Mouse (Mus musculus) gastrocnemius, postnatal 25 days (tissue): Measurements from ENCODE around the gene Nup85. TPM values are rescaled to one million over a fixed set of nuclear protein-coding genes. Genes with fewer than 3 reads are reported as not detected.
"Not testable (repeated sequence)": the region's sequence is repeated elsewhere in the genome, so short reads cannot be mapped to it uniquely, and the experiment has no call there.

Source experiments
- DNase-seq: peaks from one replicate; pipeline ENCODE4 v3.0.0; 2022
- long read RNA-seq, 2 experiments: library from polyadenylated mRNA; stranded (forward); transcript quantifications; one replicate each; pipeline ENCODE4 v2.0.0; 2021
- total RNA-seq, 2 experiments: library from RNA; stranded (reverse); gene quantifications; 1 replicate in 1 of 2; 2 replicates in 1 of 2; pipeline ENCODE4 v1.2.3; 2021

Gene Nup85
- 10 to 100 TPM; 21.4 to 23.8 TPM for total RNA-seq
- long read RNA-seq, experiment 1, transcript Nup85-201 (19 exons, 2,230 nt): major isoform, 16 of 20 reads
- long read RNA-seq, experiment 1, partial matches to known transcripts: 1 of 20 reads
- long read RNA-seq, experiment 1, other reads (novel, unspliced or antisense): 3 of 20 reads
- long read RNA-seq, experiment 2, transcript Nup85-201 (19 exons, 2,230 nt): major isoform, 26 of 29 reads
- long read RNA-seq, experiment 2, partial matches to known transcripts: 2 of 29 reads
- long read RNA-seq, experiment 2, other reads (novel, unspliced or antisense): 1 of 29 reads

DNA sequence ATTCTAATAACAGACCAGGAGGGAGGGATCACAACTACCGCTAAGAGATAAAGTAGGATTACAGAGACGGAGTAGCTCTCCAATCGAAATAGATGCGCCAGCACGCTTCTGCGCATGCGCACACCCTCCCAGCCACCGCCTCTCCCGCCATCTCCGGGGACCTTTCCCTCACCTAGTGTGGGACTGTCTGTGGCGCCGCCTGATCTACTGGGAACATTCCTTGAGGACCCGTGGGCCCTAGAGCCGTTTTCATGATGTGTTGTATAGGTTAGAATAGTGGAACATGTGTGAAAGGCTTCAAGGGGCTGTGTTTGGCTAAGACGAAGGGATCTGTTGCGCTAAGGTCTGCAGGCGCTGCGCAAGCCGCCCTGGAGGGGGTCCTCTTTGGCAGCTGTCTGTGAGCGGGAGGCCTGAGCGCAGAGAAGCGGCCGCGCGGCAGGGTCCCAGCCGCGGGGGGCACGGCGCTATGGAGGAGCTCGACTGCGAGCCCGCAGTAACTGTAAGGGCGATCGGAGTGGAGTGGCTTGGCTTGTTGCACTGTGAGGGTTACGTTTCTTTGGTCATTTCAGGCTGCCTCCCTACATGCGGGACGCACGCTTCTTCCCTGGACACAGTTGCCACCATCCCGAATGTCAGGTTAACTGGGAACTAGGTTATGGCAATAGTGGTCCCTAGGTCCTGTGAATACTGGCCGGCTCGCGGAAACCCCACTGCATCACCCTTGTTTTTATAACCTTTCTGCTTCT lies at the start of gene Nup85:
Nup85 (plus strand) TSS at position 371 of the 746 bp plus-strand sequence.
- peak; percentile 94 for DNase-seq

DNA sequence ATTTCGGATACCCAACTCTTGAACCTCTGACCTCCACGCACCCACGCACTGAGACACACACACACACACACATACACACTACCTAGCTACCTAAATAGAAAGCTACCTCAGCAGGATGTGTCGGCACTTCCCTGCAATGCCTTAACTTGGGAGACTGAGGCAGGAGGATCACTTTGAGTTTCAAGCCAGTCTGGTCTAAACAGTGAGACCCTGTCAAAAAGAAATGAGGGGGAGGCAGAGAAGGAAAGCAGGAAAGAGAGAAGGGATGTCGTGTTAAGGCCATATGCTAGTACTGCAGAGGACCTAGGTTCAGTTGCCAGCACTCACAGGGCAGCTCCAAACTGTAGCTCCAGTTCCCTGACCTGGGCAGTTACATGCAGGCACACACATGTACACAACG lies 49.2 kb upstream of the Nup85 start:
- DNase-seq: no peak

DNA sequence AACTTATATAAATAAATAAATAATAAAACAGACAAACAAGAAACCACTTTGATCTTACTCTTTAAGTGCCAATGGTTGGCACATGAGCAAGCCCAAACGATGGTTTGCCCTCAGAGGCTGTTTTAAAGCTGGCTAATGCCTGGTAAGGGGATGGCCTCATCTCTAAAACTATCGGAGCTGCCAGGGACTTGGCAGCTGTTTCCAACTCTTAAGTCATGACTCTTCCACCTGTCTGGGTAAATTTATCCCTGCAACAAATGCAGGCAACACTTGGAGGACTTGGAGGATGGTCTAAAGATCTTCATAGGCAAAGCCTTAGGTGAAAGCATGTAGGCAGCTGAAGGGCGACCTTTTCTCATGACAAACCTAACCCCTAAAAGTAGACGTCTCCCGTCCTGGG lies 47.3 kb upstream of the Nup85 start:
- no peak for DNase-seq

DNA sequence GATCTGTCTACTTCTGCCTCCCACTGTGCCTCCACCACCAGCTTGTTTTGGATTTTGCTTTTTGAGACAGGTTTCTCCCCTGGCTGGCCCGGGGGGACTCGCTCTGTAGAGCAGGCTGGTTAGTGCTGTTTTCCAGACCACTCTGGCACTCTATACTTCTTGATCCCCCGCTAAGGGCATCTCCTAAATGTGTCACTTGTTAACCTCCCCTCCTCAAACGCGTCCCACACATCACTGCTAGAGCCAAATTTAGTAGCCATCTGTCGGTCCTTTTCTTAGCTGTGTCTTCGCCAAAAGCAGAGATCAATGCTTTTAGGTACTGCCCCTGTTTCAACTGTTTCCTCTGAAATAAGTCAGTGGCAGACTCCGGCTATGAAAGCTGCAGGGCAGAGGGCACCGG lies 45.5 kb upstream of the Nup85 start:
- DNase-seq: no peak

DNA sequence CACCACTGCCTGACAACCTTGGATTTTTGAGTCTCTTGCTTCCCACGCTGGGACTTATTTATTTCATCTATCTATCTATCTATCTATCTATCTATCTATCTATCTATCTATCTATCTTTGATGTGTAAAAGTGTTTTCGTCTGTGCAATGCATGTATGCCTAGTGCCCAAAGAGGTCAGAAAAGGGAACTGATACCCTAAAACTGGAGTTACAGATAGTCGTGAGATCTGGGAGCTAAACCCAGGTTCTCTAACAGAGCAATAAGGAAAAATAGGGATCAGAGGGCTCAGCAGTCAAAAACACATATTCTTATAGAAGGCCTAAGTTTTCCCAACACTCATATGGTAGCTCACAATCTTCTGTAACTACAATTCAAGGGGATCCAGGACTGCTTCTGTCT lies 44.7 kb upstream of the Nup85 start:
- DNase-seq: no peak

DNA sequence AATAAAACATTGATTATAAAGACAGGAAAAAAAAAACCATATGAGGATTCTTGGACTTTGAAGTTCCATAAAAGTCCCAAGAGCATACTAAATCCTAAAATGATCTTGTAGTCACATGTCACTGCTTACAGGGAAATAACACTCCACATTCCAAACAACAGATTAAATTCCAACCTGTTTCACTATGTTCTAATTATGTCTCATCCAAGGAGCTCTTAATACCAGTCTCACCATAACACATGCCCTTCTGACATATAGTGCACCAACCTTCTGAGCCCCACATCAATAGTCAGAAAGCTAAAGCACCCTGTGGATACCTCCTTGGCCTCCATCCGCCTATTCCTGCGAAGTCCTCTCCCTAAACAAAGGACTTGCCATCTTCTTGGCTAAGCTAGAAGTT lies 44.0 kb upstream of the Nup85 start:
- DNase-seq: no peak

DNA sequence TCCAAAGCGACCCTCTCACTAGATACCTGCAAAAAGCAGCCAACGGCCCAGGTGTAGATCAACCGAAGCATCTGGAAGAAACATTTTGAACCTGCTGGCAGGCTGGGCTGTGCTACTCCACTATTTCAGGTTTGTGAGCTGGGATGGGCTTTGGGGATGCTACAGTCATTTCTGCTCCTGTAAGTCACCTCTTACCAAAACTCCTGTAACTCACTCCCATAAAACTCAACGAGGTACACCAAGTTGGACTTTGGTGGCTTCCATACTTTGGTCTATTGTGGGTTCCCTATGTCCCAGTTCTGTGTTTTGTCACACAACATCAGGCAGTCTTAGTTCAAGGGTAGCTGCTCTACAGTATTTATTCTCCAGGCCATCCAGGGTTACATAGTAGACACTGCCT lies 43.2 kb upstream of the Nup85 start:
- DNase-seq: no peak

DNA sequence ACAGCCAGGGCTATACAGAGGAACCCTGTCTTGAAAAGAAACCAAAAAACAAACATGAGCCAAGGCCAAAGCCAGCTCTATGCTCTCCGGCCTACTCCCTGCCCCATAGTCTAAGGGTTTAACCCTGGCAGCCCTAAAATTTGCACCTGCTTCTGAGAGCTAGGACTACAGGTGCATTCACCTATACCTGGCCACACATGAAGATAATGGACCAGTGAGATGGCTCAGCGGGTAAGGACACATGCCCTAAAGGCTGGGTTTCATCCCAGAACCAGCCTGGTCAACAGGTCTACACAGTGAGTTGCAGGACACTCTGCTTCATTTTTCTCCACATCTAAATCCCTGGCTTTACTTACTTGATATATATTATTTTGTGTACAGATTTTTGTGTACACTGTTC lies 42.0 kb upstream of the Nup85 start:
- DNase-seq: no peak

DNA sequence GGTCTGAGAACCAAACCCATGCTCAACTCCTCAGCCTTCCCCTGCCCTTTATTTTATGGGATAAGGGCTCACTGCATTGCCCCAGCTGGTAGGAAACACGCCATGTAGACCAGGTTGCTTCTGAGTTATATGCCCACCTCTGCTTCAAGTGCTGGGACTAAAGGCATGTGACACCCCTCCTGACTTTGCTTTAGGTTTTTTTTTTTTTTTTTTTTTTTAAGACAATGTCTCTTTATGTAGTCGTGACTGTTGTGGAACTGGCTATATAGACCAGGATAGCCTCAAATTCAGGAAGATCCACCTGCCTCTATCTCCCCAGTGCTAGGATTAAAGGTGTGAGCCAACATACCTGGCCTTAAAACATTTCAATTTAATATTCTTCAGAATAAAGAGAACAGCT lies 41.5 kb upstream of the Nup85 start:
- no peak for DNase-seq

DNA sequence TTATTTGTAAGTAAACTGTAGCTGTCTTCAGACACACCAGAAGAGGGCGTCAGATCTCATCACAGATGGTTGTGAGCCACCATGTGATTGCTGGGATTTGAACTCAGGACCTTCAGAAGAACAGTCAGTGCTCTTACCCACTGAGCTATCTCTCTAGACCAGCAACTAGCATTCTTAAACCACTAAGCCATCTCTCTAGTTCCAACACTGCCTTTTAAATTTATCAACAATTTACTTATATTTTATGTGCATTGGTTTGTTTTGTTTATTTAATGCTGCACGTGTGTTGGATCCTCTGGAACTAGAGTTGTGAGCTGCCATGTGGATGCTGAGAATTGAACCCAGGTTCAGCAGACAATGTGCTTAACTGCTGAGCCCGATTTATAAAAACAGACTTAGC lies 37.8 kb upstream of the Nup85 start:
- DNase-seq: not testable (repeated sequence)

DNA sequence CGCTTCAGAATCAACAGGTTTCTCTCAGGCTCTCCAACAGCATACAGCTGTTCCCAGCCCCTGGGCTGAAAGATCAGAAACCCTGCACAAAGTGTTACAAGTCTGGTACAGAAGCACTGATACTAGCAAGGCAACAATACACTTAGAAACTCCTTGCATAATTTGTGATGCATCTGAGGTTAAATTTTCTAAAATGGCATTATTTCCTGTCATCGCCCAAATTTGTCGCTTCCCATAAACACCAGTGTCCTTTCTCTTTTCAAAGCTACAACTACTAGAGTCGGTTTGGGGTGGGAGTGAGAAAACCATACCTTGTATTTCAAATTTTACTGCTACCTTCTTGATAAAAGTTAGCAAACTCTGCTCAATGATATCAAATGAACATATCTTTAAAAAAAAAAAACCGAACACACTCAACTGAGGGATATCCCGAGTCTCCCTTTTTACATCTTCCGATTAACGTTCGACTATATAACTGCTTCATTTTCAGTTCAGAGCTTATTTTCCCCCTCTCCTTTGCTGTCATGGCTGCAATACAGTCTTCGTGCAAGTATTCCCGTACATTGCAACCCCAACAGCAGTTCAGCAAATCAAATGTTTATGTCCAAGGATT lies 29.4 kb upstream of the Nup85 start:
- no peak for DNase-seq

DNA sequence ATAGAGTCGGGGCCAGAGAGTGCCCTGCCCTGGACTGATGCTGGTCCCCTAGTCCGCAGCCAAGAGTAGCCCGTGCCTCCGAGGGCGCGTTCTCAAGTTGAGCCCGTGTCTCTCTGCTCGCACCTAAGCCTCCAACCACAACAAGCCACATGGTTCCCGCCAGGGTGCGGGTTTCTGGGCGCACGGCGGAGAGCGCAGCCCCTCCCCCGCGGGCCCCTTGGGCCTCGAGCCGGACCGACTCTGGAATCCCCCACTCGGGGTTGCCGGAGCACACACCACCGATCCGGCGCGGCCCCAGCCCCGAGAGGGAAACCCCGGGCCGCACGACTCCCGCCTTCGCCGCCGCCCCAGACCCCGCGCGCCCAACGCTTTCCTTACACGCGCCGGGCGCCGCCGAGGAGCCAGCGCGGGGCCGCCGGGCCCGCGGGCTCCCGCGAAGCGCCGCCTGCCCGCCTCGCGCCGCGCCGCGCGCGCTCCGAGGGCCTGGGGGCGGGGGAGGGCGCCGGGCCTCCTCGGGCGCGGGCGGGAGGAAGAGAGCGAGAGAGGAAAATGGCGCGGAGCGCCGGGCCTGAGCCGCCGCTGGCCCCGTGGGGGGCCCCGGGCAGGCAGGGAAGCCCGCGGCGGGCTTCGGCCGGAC lies 28.7 kb upstream of the Nup85 start:
- peak; percentile 67 for DNase-seq

DNA sequence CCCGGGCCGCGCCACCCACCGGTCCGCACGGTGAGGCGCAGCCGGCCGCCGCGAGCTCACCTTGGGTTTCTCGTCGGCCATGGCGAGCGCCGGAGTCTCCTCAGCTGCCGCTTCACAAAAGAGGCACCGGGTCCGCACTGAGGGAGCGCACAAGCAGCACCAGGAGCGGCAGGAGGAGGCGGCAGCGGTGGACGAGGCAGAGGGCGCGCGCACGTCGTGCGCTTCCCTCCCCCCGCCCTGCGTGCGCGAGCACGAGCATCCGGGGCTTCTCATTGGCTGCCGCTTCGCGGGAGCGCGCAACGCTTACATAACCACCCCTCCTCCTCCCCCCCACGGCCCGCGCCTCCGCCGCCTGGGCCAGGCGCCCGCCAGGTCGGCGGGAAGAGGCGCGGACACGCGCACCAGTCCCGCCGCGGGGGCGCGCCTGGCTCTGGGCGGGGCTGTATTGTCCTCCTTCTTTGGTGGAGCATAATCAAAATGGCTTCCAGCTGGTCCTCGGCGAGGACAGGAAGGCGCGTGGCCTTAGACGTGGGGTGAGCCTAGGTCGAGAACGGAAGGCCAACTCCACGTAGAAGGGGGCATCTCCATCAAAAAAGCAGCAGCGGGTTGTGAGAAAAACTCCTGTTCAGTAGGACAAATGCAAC lies 28.1 kb upstream of the Nup85 start, which contains the start of gene Sumo2:
Sumo2 (minus strand) TSS at position 239 of the 644 bp plus-strand sequence.
- peak; percentile 98 for DNase-seq

DNA sequence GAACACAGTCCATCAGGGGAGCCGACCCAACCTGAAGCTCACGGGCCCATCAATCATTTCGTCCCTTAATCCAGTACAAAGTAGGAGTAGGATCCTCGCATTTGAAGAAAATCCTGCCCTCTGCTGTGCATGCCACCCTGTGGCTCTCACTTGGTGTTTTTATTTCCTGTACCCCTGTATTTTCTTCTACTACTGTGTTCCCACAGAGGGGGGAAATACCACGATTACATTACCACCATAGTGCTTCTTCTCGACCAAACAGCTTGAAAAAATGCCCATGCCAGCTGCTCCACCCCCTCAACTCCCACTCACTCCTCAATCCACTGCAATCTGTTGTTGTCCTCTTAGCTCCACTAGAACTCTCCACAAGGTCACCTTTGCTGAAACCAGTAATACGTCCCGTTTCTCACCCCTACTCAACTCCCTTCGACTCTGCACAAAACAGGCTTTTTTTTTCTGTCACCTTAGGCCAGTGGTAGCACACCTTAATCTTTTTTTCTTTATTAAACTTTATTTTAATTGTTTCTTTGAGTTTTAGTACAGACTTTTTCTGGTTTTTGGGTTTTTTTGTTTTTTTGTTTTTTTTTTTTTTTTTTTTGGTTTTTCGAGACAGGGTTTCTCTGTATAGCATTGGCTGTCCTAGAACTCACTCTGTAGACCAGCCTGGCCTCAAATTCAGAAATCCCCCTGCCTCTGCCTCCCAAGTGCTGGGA lies 27.2 kb upstream of the Nup85 start:
- no peak for DNase-seq

DNA sequence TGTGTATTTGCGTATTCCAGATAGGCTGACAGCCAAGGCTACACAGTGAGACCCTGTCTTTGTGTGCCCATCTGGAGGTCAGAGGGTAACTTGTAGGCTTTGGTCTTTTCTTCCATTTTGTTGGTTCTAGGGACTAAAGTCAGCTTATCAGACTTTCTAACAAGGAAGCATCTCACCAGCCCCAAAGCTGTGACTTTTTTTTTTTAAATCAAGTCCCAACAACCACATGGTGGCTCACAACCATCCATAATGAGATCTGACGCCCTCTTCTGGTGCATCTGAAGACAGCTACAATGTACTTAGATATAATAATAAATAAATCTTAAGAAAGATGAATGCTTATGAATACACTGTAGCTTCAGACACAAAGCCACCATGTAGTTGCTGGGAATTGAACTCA lies 26.2 kb upstream of the Nup85 start:
- no peak for DNase-seq

DNA sequence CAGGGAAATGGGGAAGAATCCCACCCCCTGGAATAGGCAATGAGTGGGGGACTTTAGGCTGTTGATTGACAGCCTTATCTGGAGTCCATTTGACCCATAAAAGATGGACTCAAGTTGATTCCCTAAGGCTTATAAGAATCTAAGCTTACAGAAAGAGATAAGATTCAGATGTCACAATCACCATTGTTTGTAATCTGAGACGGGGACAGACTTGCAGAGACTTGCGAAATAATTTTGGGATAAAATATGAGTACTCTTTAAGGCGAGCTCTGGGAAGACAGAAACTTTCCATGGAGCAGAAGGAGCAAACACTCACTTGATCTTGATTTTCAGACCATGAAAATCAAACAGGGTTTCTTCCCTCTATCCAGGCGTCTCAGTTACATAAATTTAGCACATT lies 20.7 kb upstream of the Nup85 start:
- no peak for DNase-seq

DNA sequence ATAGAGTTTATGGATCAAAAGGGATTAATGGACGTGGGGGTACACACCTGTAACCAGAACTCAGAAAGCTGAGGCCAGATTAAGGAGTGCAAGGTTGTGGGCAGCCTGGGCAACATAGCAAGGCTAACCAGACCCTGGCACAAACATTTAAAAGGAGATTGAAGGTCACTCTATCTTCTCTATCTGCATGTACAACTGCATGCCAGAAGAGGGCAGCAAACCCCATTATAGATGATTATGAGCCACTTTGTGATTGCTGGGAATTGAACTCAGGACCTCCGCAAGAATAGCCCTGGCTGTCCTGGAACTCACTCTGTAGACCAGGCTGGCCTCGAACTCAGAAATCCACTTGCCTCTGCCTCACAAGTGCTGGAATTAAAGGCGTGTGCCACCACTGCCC lies 11.5 kb upstream of the Nup85 start:
- DNase-seq: no peak

DNA sequence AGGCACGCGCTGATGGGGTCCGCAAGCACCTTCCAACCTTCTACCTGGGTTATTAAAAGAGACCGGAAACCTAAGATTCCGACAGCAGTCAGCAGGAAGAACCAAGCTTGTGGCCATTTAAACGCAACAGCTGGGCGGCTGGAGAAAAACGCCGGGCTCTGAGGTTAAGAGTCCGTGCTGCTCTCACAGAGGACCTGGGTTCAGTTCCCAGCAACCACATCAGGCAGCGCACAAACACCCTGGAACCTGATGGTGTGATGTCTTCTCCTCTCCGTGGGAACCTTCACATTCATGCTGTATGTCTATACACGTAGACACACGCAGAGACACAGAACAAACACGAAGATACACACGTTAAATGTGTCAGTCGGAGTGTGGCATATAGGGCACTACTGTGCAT lies 8.5 kb upstream of the Nup85 start:
- DNase-seq: no peak

DNA sequence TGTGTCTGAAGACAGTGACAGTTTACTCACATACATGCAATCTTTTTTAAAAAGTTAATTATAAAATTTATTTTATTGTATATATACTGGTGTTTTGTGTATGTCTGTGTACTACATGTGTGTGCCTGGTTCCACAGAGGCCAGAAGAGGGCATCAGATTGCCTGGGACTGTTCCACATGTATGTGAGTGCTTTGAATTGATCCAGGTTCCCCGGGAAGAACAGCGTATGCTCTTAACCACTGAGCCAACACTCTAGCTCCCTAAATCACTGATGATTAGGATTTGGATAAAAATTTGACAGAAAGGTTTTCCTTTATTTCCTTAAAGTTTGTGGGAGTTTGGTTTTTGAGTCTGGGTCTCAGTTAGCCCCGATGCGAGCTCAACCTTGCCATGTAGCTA lies 828 bp upstream of the Nup85 start:
- DNase-seq: no peak

DNA sequence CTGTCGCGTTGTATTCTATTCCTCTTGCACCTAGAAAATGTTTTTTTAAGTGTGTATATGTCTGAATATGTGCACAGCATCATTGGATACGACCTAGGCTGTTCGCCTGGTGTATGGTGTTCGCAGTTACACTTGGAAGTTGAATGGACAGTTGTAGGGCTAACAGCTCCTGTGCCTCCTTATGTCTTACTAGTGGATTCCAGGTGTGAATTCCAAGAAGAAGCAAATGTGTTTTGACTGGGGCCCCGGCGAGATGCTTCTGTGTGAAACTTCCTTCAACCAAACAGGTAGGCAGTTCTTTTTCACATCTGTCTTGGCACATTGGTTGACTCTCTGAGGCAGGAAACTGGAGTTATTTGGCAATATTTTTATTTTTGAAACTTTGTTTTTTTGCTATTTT lies 727 bp downstream of the Nup85 start:
- no peak for DNase-seq

DNA sequence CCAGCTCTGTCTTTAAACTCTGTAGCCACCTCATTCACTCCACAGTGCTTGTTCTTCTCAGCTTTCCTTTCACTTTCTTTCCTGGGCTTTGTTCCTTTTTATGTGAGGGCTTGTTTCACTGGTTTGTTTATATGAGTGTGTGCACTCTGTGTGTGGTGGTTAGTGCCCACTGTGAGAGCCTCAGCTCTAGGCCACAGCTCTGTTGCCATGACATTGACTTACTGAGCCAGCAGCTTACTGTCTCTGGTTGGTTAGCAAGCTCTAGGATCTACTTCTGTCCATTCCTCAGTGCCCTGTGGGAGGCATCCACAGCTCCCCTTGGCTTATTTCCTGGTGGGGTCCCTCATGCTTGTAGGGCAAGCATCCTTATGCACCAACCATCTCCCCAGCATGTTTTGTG lies 14.8 kb downstream of the Nup85 start:
- DNase-seq: no peak
